Mouse (Mus musculus): ENCODE data around the gene Tex264.
A peak's percentile ranks its signal among the peaks of the same experiment; 100 is the strongest.

Tex264 gene

DNA sequence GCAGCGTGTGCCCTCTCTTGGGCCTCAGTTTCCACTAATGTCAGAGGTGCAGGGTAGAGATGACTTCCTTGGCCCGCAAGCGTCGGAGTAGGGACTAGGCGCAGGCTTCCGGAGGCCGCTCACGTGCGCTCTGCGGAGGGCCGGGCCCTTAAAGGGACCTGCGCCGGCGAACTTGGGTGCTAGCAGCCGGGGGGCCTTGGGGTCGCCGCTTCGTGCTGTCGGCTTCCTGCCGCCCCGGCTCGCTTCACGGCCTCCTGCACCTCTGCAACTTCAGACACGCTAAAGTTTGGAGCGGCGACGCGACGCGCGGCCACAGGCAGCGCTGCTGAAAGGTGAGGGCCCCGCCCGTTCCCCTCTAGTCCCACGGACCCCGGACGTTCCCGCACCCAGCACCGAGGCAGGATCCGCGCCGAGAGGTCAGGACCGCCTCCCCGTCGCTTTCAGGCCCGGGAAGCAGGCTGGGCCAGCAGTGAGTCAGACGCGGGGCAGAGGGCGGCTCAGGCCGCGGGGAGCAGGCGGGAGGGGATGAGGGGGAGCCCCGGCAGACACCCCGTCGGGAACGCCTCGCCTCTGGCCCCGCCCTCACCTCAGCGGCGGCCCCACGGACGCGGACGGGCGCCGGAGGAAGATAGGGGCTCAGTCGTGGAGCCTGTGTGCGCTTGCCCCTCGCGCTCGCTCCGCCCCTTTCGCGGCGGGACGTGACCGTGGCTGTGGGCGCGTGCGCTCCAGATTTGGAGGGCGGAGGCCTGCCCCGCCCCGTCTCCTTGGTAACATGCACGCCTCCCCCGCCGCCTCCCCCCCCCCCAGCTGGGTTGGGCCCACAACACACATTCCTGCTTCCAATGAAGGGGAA is at the start of gene Tex264:
Gene Tex264, minus strand, starts transcription at position 679 of the 853 bp plus-strand sequence.
- DNase-seq = peak; percentile 90

GRCm38 (mm10) chr9:106733690-106734089 is 48.0 kb upstream of the Tex264 start:
- DNase-seq = no peak

DNA sequence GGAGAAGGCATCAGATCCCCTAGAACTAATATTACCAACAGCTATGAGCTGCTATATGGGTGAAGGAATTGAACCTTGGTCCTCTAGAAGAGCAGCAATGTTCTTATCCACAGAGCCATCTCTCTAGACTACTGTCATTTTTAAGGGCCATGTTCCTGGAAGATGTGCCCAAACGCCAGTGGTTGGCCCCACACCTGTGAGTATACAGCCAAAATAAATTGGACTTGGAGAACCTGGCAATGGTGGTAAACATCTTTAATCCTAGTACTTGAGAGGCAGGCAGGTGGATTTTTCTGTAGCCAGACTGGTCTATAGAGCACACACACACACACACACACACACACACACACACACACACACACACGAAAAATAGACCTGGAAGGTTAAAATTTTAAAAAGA is 43.7 kb upstream of the Tex264 start:
- no peak for DNase-seq

DNA sequence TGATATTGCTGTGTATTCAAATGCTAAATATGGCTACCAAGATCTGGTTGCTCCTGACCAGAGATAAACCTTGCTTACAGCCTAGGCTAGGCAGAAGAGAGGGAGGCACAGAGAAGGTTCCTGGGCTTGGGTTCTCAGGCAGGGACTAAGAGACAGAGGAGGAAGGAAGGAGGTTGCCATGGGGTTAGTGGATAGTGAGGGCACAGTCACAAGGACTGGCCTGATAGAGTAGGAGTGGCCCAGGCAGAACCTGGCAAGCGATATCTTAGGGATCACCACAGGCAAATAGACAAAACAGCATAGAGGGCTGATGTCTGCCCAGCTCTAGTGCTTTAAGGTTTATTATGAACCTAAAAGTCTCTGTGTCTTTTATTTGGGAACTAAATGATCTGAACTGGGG is 41.2 kb upstream of the Tex264 start:
- DNase-seq = no peak

- DNase-seq = no peak
Measured at GRCm38 (mm10) chr9:106725435-106725834, 39.7 kb upstream of the Tex264 start.

DNA sequence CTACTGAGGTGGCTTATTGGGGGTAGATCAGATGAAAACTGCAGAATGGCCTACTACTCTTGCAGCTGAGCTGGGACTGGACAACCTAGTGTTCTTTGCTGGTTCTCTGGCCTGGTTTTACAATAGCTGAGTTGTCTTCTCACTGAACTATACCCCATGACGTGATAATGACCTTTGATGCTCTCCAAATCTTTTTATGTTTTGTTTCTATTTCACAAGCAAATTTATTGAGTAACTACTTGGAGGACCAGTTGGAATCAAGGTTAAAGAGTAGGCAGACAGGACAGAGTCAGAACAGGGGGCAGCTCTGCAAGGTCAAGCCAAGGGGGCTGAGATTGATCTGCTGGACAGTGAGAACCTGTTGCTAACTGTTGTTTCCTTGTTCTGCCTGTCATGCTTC is 39.1 kb upstream of the Tex264 start:
- DNase-seq = no peak

DNA sequence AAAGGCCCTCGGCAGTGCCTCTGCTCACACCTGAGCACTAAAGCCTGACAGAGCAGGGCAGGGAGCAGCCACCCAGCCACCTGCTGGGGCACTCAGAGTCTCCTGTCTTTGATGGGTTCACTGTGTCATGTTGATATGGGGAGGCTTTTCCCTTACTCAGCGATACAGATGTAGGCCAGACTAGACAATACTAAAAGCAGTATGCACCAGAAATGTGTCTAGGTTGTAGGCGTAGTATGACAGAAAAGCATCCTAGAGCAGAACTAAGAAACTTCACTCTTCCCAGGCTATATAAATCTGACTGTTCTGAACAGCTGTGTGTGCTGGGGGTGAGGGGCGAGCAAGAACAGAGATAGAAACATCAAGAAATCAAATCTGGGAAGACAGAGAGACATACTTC is 31.0 kb upstream of the Tex264 start:
- DNase-seq = no peak

DNA sequence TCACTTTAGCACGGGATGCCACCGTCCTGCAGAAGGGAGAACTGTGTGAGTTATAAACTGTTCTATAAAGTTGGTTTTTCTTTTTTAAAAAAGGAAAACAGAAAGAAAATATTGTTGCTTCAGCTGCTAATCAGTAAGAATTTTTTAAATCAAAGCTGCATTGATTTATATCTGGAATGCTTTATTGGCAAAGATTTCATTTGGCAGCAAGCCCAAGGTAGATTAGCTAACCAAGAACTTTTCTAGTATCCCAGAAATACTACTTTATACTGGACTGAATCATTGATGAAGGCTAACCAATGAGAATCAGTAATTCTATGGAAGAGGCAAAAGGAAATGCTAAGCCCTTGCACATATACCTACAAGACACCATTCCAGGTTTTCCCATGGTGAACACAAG is 30.5 kb upstream of the Tex264 start:
- DNase-seq = no peak

DNA sequence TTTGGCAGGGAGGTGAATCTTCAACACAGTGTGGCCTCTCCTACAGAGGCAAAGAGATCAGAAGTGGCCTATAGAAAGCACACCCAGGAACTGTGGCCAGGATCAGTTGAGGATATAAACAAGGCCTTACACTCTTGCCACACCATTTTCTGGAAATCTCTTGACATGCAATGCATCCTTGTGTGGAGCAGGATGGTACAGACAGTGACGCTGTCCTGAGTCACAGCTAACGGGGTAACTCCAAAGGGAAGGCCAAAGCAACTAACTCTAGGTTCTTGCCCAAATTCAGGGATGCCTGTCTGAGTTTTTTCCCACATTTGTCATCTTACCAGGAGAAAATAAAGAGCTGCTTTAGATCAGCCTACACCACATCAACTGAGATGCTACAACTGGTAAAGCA is 26.7 kb upstream of the Tex264 start:
- no peak for DNase-seq

DNA sequence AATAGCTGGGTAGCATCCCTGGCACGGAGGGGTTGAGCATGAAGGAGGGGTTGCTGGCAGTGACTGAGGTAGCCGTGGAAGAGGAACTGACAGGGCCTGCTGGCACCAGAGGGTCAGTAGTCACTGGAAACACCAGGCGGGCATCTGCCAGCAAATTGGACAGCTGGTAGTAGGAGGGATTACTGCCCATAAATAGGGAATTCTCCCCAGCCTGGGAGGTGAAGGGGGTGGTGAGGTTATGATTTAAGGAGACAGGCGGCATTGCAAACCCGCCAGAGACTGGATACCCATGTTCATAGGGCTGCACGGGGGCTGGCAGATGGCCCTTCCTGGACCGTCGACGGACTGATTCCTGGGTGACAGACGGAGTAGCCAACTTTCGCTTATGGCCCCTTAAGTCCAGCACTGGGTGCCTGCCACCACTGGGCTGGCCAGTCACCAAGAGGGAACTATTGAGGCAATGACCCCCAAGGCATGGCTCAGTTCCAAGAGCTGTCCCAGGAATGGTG is 7.3 kb upstream of the Tex264 start:
- no peak for DNase-seq

- DNase-seq = no peak
Measured at GRCm38 (mm10) chr9:106688834-106689233, 3.1 kb upstream of the Tex264 start.

- peak; percentile 76 for DNase-seq
Measured at GRCm38 (mm10) chr9:106686983-106687650, 1.4 kb upstream of the Tex264 start.

- no peak for DNase-seq
Measured at GRCm38 (mm10) chr9:106684918-106685248, 844 bp downstream of the Tex264 start.

GRCm38 (mm10) chr9:106684093-106684872 is 1.4 kb downstream of the Tex264 start:
- no peak for DNase-seq

GRCm38 (mm10) chr9:106681026-106681425 is 4.7 kb downstream of the Tex264 start:
- DNase-seq = no peak

- DNase-seq = no peak
Measured at GRCm38 (mm10) chr9:106678242-106678641, 7.5 kb downstream of the Tex264 start.

DNA sequence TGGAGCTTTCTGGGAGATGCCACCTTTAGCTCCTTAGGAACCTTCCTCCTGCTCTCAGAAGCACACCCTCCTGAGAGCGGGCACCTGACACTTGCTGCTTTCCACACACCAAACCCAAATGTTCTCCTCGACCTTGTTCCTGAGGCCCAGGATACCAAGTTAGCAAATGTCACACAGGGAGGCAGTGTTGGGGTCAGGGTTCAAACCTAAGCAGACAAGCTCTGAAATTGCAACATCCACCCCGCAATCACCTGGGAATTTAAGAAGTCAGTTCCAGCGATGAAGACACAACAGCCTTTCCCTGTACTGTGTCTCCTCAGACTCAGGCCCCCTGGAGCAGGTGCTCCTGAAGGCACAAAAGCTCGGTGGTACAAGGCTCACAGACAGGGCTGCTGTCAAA is 8.0 kb downstream of the Tex264 start:
- no peak for DNase-seq

- DNase-seq = no peak
Measured at GRCm38 (mm10) chr9:106676571-106676970, 9.2 kb downstream of the Tex264 start.

DNA sequence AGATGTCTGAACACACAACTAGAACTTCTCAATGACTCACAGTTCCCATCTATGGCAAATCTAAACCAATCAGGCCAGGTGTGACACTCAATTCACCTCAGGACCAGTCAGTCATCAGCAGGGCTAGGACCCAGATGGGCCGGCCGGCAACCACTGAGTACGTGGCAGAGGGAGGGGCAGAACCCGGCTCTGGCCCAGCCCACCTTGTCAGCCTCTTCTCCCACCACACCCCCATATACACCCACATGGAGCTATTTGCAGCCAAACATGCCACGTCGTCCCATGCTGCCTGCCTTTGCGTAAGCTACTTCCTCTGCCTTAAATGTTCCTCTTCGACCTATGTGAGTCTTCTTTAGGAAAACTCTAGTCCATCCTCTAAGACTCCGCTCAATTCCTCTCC is 9.8 kb downstream of the Tex264 start:
- DNase-seq = no peak

DNA sequence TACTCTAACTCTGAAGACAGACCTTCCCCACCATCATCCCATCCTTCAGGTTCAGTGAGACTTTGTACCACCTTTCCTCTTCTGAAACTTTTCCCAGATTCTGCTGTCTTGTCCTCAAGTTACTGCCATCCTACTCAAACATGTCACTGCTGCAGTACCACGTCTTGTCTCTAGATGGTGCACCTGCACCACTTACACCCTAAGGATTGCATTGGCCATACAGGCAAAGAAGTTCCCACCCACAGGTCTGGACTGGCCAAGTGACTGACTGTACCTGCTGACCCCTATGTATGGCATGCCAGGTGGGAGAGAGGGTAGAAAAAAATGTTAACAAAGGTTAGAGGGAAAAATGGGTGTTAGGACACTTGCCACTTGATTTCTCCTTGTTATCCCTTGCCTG is 10.2 kb downstream of the Tex264 start:
- DNase-seq = peak; percentile 79

DNA sequence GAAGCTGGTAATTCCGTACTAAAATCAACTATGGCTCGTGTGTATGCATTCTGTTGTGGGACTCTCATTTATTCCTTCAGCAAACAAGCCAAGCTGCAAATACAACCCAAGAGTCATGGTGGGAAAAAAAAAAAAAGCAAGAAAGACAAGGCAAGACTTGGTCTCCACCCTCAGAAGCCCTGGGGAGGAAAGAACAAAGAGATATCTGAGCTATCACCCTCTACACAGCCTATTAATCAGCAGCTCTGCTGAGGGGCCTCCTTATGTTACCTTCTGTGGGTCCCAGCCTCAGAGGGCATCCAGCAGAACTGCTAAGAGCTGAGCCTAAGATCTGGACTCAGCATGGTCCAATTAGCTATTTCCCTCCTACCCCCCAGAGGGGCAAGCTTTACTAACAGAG is 11.9 kb downstream of the Tex264 start:
- DNase-seq = no peak

DNA sequence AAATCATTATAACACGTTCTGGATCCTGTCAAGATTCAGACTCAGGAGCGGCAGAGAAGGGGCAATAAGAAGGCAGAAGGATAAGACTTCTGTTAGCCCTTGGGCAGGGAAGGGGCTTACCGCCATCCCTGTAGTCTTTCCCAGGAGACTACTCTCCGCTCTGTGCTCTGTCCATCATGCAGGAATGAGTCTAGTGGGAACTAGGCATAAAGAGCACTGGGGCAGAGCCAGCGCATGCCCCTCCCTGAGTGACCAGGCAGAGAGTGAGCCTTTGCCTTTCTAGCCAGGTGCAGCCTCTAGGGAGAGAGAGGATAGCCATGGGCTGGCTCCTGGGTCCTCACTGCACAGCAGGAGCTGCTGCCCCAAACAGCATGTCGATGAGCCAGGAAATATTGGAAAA is 20.9 kb downstream of the Tex264 start:
- DNase-seq = no peak

DNA sequence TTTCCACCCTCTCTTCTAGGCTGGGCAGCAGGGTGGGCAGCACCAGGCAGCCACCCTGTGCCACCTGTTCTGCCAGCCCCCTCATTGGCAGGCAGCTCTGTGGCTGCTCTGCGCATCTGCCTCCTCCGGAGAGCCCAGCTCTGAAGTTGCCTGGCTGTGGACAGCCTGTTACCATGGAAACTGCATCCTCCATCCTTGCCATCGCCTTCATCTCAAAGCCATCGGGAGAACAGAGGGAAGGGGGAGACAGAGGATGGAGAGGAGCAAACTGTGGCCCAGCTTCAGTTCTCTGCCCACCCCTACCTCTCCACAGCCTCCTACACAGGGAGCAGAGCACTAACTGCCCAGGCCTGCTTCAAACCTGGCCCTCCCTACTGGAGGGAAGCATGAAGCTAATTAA is 21.3 kb downstream of the Tex264 start:
- no peak for DNase-seq

DNA sequence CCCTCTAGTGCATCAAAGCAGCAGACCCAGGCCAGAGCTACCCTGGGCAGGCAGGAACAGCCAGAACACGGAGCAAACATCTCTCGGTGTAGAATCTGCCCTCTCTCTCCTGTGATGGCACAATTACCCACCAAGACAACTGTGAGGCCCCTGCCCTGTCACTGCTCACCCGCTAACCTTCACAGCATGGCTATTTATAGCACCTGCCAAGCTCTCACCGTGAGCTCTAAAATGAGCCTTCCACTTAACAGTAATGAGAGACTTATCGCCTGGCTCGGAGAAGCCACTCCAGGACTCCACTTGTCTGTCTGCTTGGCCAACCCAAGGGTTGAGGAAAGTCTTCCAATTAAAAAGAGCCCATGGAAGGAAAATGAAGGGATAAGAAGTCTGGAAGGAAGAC is 22.5 kb downstream of the Tex264 start:
- no peak for DNase-seq
